Comparison of ENCODE assay signal across 15 mouse cellular contexts in genomic region chr12:3956351-3956750, GRCm38 (mm10). TPM values are rescaled to one million over a fixed set of nuclear protein-coding genes. Genes with fewer than 3 reads are reported as not detected.
A peak's percentile ranks its signal among the peaks of the same experiment; 100 is the strongest.
DNase-seq lines count a peak whose midpoint lies in the region; ATAC-seq and TF ChIP-seq lines count a peak whose summit lies in the region.
"Had no signal": no experiment of that assay in that cellular context is flagged by ENCODE, and none has a peak within 500 bp of the region (broad histone marks: within the 10 kb centered on the region; RNA-seq: fewer than 3 reads in every experiment).

No protein-coding gene starts in this region.

- H3K9ac ChIP-seq in kidney, embryonic 16.5 days (replicated peaks; ENCODE audit: low read length) = no peak overlapping the region
- H3K9ac ChIP-seq: limb, embryonic 13.5 days; midbrain, embryonic 12.5 days had no signal

- 12% methylated on average over 3 of the region's 3 CpGs for WGBS in kidney, adult 2 months
- WGBS in kidney, embryonic 16.5 days = 18% methylated on average over 3 of the region's 3 CpGs

- H3K36me3 ChIP-seq in kidney, adult 2 months (ENCODE audit: control insufficient read depth, insufficient read depth, low read length) = no peaks in the 10 kb centered on the region
- H3K36me3 ChIP-seq in kidney, embryonic 16.5 days (ENCODE audit: insufficient read depth, low read length) = no peaks in the 10 kb centered on the region
- H3K36me3 ChIP-seq: limb, embryonic 13.5 days; midbrain, embryonic 12.5 days had no signal

- peak; percentile 47 for DNase-seq in CD4-positive, CD25-positive, alpha-beta regulatory T cell, adult 2 months (ENCODE audit: low read depth, low spot score)
- DNase-seq in kidney, adult 2 months = no peak
- peak; percentile 9 for DNase-seq in 3T3-L1 (ENCODE audit: low read depth, low spot score)
- peak; percentile 54 for DNase-seq in brain, embryonic 14.5 days (ENCODE audit: low read depth)
- no peak for DNase-seq in T-cell, adult 2 months (ENCODE audit: low spot score)
- DNase-seq: cerebellum, adult 11-12 months; gastrocnemius, postnatal 14 days; kidney, postnatal 36 days had no signal

- H3K9me3 ChIP-seq in kidney, embryonic 16.5 days (ENCODE audit: low read length) = no peaks in the 10 kb centered on the region
- H3K9me3 ChIP-seq: limb, embryonic 13.5 days; midbrain, embryonic 12.5 days had no signal

- no peak overlapping the region for H3K27ac ChIP-seq in kidney, adult 2 months (ENCODE audit: insufficient read depth, low read depth, low read length)
- H3K27ac ChIP-seq in kidney, embryonic 16.5 days (ENCODE audit: low read length) = no peak overlapping the region
- H3K27ac ChIP-seq: limb, embryonic 13.5 days; midbrain, embryonic 12.5 days had no signal

- peaks cover 4% of the 10 kb centered on the region; the same call in 1 of the 2 replicates for H3K27me3 ChIP-seq in kidney, adult 2 months (replicated peaks; ENCODE audit: control insufficient read depth, insufficient read depth, low read length)
- peaks cover 9% of the 10 kb centered on the region for H3K27me3 ChIP-seq in kidney, embryonic 16.5 days (ENCODE audit: insufficient read depth, low read length)

- no peak for ATAC-seq in CD4-positive, CD25-positive, alpha-beta regulatory T cell, adult 4 months
- ATAC-seq in kidney, embryonic 16.5 days (ENCODE audit: low FRiP score, low TSS enrichment) = no peak
- ATAC-seq in erythroid progenitor cell, adult 5-6 weeks (replicated peaks; ENCODE audit: low FRiP score, poor library complexity, severe bottlenecking) = no peak

- no peaks in the 10 kb centered on the region for H3K4me1 ChIP-seq in kidney, adult 2 months (ENCODE audit: control insufficient read depth, insufficient read depth, low read length)
- H3K4me1 ChIP-seq in kidney, embryonic 16.5 days (ENCODE audit: insufficient read depth, low read length) = peaks cover 12% of the 10 kb centered on the region

- no peak for TF ChIP-seq POLR2A in kidney, adult 2 months (IDR thresholded peaks at IDR 0.05; ENCODE audit: low read depth, low read length)
- no peak for TF ChIP-seq POLR2A in brain, embryonic 14.5 days (IDR thresholded peaks at IDR 0.05; ENCODE audit: borderline replicate concordance, extremely low read depth, insufficient read depth, insufficient read length, poor library complexity, severe bottlenecking)

- H3K4me2 ChIP-seq in kidney, embryonic 16.5 days (replicated peaks; ENCODE audit: low read depth, low read length) = no peak overlapping the region
- H3K4me2 ChIP-seq: limb, embryonic 13.5 days; midbrain, embryonic 12.5 days had no signal

- 0 out of 2 replicates have a peak, but pooled peaks have one; percentile 2 for TF ChIP-seq CTCF in kidney, adult 2 months (conservative IDR thresholded peaks at IDR 0.05; ENCODE audit: insufficient read depth, insufficient read length, low read depth, low read length)
- TF ChIP-seq CTCF in brain, embryonic 14.5 days (IDR thresholded peaks at IDR 0.05; ENCODE audit: borderline replicate concordance, extremely low read depth, insufficient read depth, insufficient read length) = peak; percentile 56; the same call in 1 of the 2 replicates

- no peak overlapping the region for H3K4me3 ChIP-seq in kidney, adult 2 months (ENCODE audit: insufficient read depth, low read depth, low read length)
- H3K4me3 ChIP-seq in kidney, embryonic 16.5 days (ENCODE audit: low read length) = no peak overlapping the region
- H3K4me3 ChIP-seq: erythroblast, embryonic 14.5 days; limb, embryonic 13.5 days; midbrain, embryonic 12.5 days had no signal

RNA-seq across cellular contexts. Expression of gene Pomc, which starts 1.6 kb away (rescaled TPM):
- 1 to 10 TPM; 2.8 TPM for polyA plus RNA-seq in CD4-positive, CD25-positive, alpha-beta regulatory T cell, adult 4 months (2017; shearing (Covaris generic))
- polyA plus RNA-seq in kidney, adult 2 months (2012; rRNA removed) = 0.38 and 1.1 TPM in 2 replicates
- 2.5 and 2.7 TPM in 2 replicates for polyA plus RNA-seq in kidney, embryonic 16.5 days (2015; fragmentation: Nextera tagmentation; extraction: Ambion mirVana)
- 4.9 and 6.0 TPM in 2 replicates for polyA plus RNA-seq in brain, embryonic 14.5 days (2012; rRNA removed)
- total RNA-seq in erythroid progenitor cell, adult 5-6 weeks (2015; ENCODE audit: low replicate concordance) = 4.2 TPM in 1 of 2 replicates, not detected in the other
- not detected in 2 replicates for total RNA-seq in erythroid progenitor cell, adult 5-6 weeks (2017; ENCODE audit: low replicate concordance)
- total RNA-seq: hematopoietic stem cell, adult 5-6 weeks had no signal
- polyA plus RNA-seq: erythroblast, embryonic 14.5 days had no signal

Comparison
In these comparisons a context has a peak if more than half of its experiments do, and no peak if none do; other contexts are left out.
1. DNase-seq: peak in CD4-positive, CD25-positive, alpha-beta regulatory T cell, adult 2 months (single experiment), 3T3-L1 (single experiment) and brain, embryonic 14.5 days (single experiment); none in kidney, adult 2 months (single experiment) and T-cell, adult 2 months (single experiment).